Mouse (Mus musculus): Measurements from ENCODE around the gene Popdc2.

DNA sequence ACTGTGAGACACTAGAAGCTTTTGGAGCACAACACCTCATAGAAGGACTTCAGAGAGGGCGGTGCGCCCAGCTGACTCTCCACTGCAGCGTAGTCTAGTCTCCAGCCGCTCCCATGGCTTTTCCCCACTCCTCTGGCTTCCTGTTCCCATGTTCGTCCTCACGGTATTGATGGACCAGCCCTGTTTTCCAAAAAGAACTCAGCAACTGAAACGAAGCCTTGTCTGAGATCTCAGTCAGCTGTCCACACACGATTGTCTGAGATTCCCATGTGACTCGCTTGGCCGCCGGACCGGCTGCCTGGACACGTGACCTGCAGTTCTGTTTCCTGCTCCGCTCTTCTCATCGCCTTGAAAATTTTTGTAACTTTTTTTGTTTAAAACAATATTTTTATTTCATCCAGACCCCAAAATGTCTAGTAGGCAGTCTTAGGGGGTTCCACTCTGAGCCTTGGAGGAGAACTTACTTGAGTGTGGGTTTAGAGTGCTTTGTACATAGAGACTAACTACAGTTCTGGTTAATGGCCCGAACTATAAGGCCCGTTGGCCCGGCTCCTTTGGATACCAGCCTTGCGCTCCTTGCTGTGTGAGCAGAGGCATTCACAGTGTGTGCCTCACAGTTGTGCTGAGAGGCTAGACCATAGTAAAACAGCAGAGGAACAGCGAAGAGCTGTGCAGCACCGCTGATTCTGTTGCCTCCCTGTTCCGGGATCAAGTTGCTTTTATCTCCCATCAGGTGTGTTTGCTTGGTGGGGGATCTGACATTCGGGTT, 30.3 kb downstream of the Popdc2 start:
- TF ChIP-seq TCF12 (IDR thresholded peaks at IDR 0.05; ENCODE audit: low read depth, low read length) (no peak), USF1 (IDR thresholded peaks at IDR 0.05; ENCODE audit: low read depth, low read length) (no peak)
